Mouse (Mus musculus): ENCODE measurements around the gene Kantr. TPM values are rescaled to one million over a fixed set of nuclear protein-coding genes. Genes with fewer than 3 reads are reported as not detected.
"Not testable (repeated sequence)": the region's sequence is repeated elsewhere in the genome, so short reads cannot be mapped to it uniquely, and the experiment has no call there.

Kantr gene
- polyA plus RNA-seq, 1 experiment from 2014 or later = 25.3 TPM

DNA sequence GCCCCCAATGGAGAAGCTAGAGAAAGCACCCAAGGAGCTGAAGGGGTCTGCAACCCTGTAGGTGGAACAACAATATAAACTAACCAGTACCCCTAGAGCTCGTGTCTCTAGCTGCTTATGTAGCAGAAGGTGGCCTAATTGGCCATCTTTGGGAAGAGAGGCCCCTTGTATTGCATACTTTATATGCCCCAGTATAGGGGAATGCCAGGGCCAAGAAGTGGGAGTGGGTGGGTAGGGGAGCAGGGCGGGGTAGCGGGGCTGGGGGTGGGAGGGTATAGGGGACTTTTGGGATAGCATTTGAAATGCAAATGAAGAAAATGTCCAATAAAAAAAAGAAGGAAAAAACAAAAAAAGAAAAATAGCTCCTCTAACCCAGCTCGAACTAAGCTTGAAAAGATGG is 8.8 kb upstream of the Kantr start:
- peak; percentile 40 for ATAC-seq (ENCODE audit: low read depth)
- H3K4me3 ChIP-seq = not testable (repeated sequence)

DNA sequence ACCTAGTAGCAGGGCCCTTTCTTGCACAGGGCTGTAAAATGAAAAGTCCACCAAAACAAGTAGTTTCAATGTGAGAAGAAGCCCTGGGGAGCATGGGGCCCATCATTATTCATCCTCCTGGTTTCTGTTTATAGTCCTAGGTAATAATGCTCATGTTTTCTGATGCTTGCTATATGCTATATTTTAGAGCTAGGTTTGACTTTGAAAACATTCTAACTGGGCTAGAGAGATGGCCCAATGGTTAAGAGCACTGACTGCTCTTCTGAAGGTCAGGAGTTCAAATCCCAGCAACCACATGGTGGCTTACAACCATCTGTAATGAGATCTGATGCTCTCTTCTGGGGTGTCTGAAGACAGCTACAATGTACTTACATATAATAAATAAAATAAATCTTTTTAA is 2.1 kb upstream of the Kantr start:
- not testable (repeated sequence) for H3K4me3 ChIP-seq; H3K9ac ChIP-seq; H3K36me3 ChIP-seq; ATAC-seq (ENCODE audit: low read depth); H3K4me2 ChIP-seq; H3K9me3 ChIP-seq; H3K27ac ChIP-seq (replicated peaks)
- peaks cover 10% of the 10 kb centered on the region; the same call in 1 of the 2 replicates for H3K4me1 ChIP-seq (replicated peaks)
- peaks cover 78% of the 10 kb centered on the region for H3K27me3 ChIP-seq

More for the DNA sequence above, 8.8 kb upstream of the Kantr start:
- H3K9me3 ChIP-seq, H3K9ac ChIP-seq: not testable (repeated sequence)
- H3K4me1 ChIP-seq (replicated peaks) = peaks cover 30% of the 10 kb centered on the region
- peaks cover 20% of the 10 kb centered on the region for H3K36me3 ChIP-seq
- peaks cover 66% of the 10 kb centered on the region for H3K27me3 ChIP-seq
- H3K4me2 ChIP-seq = peak overlapping the region; percentile 50
- WGBS = 44% methylated on average over 4 of the region's 4 CpGs
- H3K27ac ChIP-seq (replicated peaks) = peak overlapping the region; percentile 93

DNA sequence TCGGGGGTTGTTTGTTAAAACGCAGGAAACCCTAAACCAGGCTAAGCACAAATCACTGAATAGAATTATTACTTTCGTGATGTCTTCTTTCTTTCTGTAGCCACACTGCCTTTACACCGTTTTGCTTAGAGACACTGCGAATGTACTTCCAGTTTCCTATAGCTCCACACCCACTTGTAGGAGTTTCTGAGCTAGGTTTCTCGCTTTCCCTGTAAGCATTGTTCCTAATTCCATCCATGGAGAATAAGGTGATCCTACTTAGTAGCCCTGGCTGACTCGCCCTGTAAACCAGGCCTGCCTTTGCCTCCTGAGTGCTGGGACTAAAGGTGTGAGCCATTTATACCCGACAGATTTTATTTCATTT is 376 bp upstream of the Kantr start:
- WGBS = 19% methylated on average over 8 of the region's 8 CpGs
- no peaks in the 10 kb centered on the region for H3K9me3 ChIP-seq
- peaks cover 10% of the 10 kb centered on the region; the same call in 1 of the 2 replicates for H3K4me1 ChIP-seq (replicated peaks)
- H3K4me3 ChIP-seq = peak overlapping the region; percentile 54
- peak overlapping the region; percentile 56 for H3K4me2 ChIP-seq
- H3K36me3 ChIP-seq = no peaks in the 10 kb centered on the region
- H3K27ac ChIP-seq (replicated peaks) = 0 out of 2 replicates have a peak overlapping the region, but pooled peaks have one; percentile 33
- ATAC-seq (ENCODE audit: low read depth) = peak; percentile 16; the same call in 1 of the 2 replicates
- no peak overlapping the region for H3K9ac ChIP-seq
- H3K27me3 ChIP-seq = peaks cover 79% of the 10 kb centered on the region

DNA sequence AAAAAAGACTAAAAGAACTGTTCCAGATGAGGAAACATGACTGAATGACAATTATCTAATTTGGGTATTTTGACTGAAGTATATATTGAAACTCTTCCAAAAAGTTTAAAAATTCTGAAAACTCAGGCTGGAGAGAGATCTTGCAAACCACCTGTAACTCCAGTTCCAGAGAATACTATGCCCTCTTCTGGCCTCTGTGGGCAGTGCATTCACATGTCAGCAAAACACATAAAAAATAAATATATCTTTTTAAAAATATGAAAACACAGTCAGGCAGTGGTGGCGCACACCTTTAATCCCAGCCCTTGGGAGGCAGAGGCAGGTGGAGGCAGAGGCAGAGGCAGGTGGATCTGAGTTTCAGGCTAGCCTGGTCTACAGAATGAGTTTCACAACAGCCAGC is 3.7 kb downstream of the Kantr start:
- H3K9me3 ChIP-seq = no peaks in the 10 kb centered on the region
- no peak for ATAC-seq (ENCODE audit: low read depth)
- H3K4me2 ChIP-seq = no peak overlapping the region
- no peak overlapping the region for H3K9ac ChIP-seq
- no peak overlapping the region for H3K27ac ChIP-seq (replicated peaks)
- no peak overlapping the region for H3K4me3 ChIP-seq
- H3K36me3 ChIP-seq = no peaks in the 10 kb centered on the region
- 100% methylated on average over 1 of the region's 1 CpGs for WGBS
- peaks cover 85% of the 10 kb centered on the region for H3K27me3 ChIP-seq
- H3K4me1 ChIP-seq (replicated peaks) = peaks cover 10% of the 10 kb centered on the region; the same call in 1 of the 2 replicates

DNA sequence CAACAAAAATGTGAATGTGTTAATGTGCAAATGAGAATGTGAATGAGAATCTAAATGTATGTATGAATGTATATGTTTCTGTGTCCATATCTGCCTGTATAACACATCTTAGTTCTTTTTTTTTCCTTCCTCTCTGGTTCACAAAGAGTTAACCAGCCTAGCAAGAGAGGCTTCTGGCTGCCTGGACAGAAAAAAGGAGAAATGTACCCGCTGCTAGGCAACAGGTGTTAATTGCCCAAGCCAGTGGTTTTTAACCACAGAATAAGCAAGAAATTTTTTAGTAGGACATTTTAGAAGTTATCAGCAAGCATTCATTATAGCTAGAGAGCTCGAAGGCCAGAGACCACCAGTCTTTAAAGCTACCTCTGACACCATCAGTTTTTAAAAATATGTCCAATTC is 4.5 kb downstream of the Kantr start:
- Histone ChIP-seq H3K27me3 (peaks cover 84% of the 10 kb centered on the region), H3K36me3 (no peaks in the 10 kb centered on the region), H3K4me2 (no peak overlapping the region), H3K9ac (no peak overlapping the region), H3K4me3 (no peak overlapping the region), H3K27ac (replicated peaks) (no peak overlapping the region), H3K4me1 (replicated peaks) (peaks cover 10% of the 10 kb centered on the region; the same call in 1 of the 2 replicates), H3K9me3 (no peaks in the 10 kb centered on the region)
- 50% methylated on average over 2 of the region's 2 CpGs for WGBS
- ATAC-seq (ENCODE audit: low read depth) = no peak

DNA sequence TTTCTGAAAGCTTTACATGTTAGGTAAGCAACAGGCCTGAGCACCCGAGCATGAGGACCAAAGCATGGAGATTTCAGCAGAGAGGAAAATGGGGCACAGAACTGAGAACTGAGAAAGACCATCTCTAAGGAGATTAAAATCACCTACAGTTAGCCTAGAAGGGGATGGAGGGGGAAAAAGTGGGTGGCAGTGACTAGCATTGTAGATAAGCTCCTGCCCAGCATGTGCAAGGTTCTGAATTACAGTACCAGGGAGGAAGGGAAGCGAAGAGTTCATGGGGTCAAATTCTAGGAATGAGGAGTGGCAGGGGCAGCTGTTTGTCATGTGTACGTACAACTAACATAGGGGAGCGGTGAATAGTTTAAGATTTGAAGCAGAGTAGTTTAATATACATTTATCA is 6.8 kb downstream of the Kantr start:
- no peak overlapping the region for H3K4me2 ChIP-seq
- no peaks in the 10 kb centered on the region for H3K9me3 ChIP-seq
- H3K36me3 ChIP-seq = no peaks in the 10 kb centered on the region
- ATAC-seq (ENCODE audit: low read depth) = no peak
- no peak overlapping the region for H3K9ac ChIP-seq
- H3K4me1 ChIP-seq (replicated peaks) = no peaks in the 10 kb centered on the region
- H3K27me3 ChIP-seq = peaks cover 72% of the 10 kb centered on the region
- 89% methylated on average over 4 of the region's 4 CpGs for WGBS
- no peak overlapping the region for H3K27ac ChIP-seq (replicated peaks)
- no peak overlapping the region for H3K4me3 ChIP-seq

DNA sequence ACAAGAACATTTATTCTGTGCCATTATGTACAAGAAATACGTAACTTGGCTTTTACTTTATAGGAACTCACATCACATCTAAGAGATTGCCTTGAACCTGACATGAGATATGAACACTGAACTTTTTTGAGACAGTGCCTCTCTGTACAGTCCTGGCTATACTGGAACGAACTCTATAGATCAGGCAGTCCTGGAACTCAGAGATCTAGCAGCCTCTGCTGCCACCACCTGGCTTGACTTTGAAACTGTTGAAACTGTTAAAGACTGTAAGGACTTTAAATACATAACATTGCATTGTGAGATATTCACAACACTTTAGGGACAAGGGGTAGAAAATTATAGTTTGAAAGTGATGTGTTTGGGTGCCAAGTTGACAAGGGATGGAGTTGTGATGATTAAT is 19.4 kb downstream of the Kantr start:
- Histone ChIP-seq H3K36me3 (no peaks in the 10 kb centered on the region), H3K4me3 (no peak overlapping the region), H3K9ac (no peak overlapping the region), H3K27ac (replicated peaks) (no peak overlapping the region), H3K4me1 (replicated peaks) (no peaks in the 10 kb centered on the region), H3K4me2 (no peak overlapping the region), H3K27me3 (peaks cover 35% of the 10 kb centered on the region), H3K9me3 (no peaks in the 10 kb centered on the region)
- ATAC-seq (ENCODE audit: low read depth) = no peak
- 65% methylated on average over 2 of the region's 2 CpGs for WGBS

DNA sequence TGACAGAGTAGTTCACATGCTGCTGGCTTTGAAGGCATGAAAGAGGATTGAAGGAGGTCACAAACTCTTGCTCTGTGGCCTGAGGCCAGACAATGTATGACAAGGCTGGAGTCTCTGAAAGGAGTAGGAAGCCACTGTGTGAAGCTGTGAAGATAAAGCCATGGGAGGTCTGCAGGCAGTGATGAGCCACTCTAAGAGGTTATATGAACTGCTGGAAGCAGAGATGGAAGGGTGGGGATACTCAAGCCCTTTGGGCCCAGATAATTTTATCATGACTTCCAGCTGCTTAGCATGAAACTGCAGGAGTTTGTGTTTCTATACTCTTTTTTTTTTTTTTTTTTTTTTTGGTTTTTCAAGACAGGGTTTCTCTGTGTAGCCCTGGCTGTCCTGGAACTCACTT is 19.9 kb downstream of the Kantr start:
- no peak for ATAC-seq (ENCODE audit: low read depth)
- H3K27me3 ChIP-seq = peaks cover 39% of the 10 kb centered on the region
- no peak overlapping the region for H3K4me2 ChIP-seq
- no peak overlapping the region for H3K4me3 ChIP-seq
- H3K9ac ChIP-seq = no peak overlapping the region
- no peaks in the 10 kb centered on the region for H3K4me1 ChIP-seq (replicated peaks)
- H3K9me3 ChIP-seq = no peaks in the 10 kb centered on the region
- H3K36me3 ChIP-seq = no peaks in the 10 kb centered on the region
- no peak overlapping the region for H3K27ac ChIP-seq (replicated peaks)

DNA sequence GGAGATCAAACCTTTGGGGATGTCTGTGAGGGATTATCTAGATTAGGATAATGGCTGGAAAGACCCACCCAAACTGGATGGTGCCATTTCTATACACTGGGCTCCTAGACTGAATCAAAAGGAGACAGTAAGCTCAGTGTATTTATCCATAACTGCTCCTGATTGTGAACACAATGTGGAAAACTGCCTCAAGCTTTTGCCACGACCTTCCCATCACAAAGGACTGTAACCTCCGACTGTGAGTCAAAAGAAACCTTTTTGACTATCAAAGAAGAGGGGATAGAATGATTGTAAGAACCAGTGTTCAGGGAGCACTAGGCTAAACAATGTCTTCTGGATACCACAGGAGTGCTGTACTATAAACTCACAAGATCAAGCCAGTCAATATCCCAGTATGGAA is 21.1 kb downstream of the Kantr start:
- ATAC-seq (ENCODE audit: low read depth) = no peak
- H3K36me3 ChIP-seq = no peaks in the 10 kb centered on the region
- H3K27me3 ChIP-seq = peaks cover 49% of the 10 kb centered on the region
- no peak overlapping the region for H3K27ac ChIP-seq (replicated peaks)
- H3K4me3 ChIP-seq = no peak overlapping the region
- no peak overlapping the region for H3K9ac ChIP-seq
- H3K4me1 ChIP-seq (replicated peaks) = no peaks in the 10 kb centered on the region
- no peak overlapping the region for H3K4me2 ChIP-seq
- H3K9me3 ChIP-seq = no peaks in the 10 kb centered on the region
- 66% methylated on average over 2 of the region's 2 CpGs for WGBS

DNA sequence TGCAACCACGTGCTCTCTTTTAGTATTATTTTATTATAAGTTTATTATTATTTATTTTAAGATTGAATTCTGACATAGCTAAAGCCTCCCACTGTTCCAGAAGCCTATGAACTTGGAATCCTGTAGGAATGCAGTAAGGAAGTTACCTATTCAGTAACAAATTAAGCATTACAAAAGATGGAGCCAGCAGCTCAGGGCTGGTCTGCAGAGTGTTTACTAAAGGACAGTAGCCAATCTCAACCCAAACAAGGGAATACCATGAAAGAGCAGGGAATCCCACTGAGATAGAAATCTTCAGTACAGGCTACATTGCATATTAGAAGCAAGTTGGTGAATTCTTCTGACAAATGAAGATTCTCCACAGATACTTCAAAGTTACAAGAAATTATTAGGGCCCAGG is 40.3 kb downstream of the Kantr start:
- ATAC-seq (ENCODE audit: low read depth); H3K36me3 ChIP-seq; H3K4me3 ChIP-seq; H3K4me2 ChIP-seq; H3K27me3 ChIP-seq; H3K4me1 ChIP-seq (replicated peaks); H3K27ac ChIP-seq (replicated peaks); H3K9me3 ChIP-seq; H3K9ac ChIP-seq: not testable (repeated sequence)
- 71% methylated on average over 1 of the region's 1 CpGs for WGBS

DNA sequence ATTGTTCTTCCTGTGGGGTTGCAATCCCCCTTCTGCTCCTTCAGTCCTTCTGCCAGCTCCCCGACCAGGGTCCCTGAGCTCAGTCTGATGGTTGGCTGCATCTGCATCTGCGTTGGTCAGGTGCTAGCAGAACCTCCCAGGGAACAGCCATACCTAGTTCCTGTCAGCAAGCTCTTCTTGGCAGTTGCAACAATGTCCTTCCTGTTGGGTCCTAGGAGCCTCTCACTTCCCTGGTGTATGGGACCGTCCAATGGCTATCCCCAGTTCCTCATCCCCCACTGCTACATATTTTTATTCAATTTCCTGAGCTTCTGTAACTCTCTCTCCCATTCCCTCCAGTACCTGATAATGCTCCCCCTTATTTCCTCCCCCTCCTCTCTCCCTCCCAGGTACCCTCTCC is 42.5 kb downstream of the Kantr start:
- H3K4me2 ChIP-seq = no peak overlapping the region
- H3K4me3 ChIP-seq = no peak overlapping the region
- no peak overlapping the region for H3K27ac ChIP-seq (replicated peaks)
- no peak overlapping the region for H3K9ac ChIP-seq
- ATAC-seq (ENCODE audit: low read depth) = no peak
- H3K36me3 ChIP-seq = no peaks in the 10 kb centered on the region
- peaks cover 3% of the 10 kb centered on the region; the same call in 1 of the 2 replicates for H3K27me3 ChIP-seq
- WGBS = 85% methylated on average over 3 of the region's 3 CpGs
- H3K4me1 ChIP-seq (replicated peaks) = no peaks in the 10 kb centered on the region
- H3K9me3 ChIP-seq = no peaks in the 10 kb centered on the region

DNA sequence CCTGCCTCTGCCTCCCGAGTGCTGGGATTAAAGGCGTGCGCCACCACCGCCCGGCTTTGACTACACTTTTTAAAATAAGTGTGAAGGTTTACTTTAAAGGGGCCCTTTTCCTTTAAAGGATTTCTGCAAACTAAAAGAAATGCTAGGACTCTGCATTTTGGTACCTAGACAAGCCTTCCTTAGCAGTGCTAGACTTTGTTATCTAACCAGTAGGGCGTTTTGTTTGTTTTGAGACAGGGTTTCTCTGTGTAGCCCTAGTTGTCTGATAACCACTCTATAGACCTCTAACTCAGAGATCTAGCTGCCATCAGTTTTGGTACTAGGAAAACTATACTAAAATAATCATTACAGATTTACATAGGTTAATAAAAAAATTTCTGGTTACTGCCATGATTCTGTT is 47.9 kb downstream of the Kantr start:
- Histone ChIP-seq H3K9me3 (no peaks in the 10 kb centered on the region), H3K27me3 (no peaks in the 10 kb centered on the region), H3K36me3 (peaks cover 18% of the 10 kb centered on the region), H3K4me3 (no peak overlapping the region), H3K4me1 (replicated peaks) (no peaks in the 10 kb centered on the region), H3K4me2 (no peak overlapping the region), H3K9ac (no peak overlapping the region), H3K27ac (replicated peaks) (no peak overlapping the region)
- WGBS = 93% methylated on average over 6 of the region's 6 CpGs
- no peak for ATAC-seq (ENCODE audit: low read depth)

DNA sequence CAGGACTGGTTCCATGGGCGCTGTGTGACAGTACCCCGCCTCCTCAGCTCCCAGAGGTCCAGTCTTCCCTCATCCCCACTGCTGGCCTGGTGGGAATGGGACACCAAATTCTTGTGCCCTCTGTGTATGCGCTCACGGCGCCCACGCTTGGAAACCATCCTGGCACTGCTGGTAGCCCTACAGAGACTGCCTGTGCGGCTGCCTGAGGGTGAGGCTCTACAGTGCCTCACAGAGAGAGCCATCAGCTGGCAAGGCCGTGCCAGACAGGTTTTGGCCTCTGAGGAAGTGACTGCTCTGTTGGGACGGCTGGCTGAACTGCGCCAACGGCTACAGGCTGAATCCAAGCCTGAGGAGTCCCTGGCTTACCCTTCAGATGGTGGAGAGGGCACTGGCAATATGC is 56.1 kb downstream of the Kantr start:
- WGBS = 96% methylated on average over 11 of the region's 11 CpGs
- no peaks in the 10 kb centered on the region for H3K4me1 ChIP-seq (replicated peaks)
- no peak overlapping the region for H3K4me3 ChIP-seq
- H3K9ac ChIP-seq = no peak overlapping the region
- peaks cover 95% of the 10 kb centered on the region for H3K36me3 ChIP-seq
- no peaks in the 10 kb centered on the region for H3K27me3 ChIP-seq
- ATAC-seq (ENCODE audit: low read depth) = no peak
- H3K27ac ChIP-seq (replicated peaks) = no peak overlapping the region
- no peak overlapping the region for H3K4me2 ChIP-seq
- H3K9me3 ChIP-seq = no peaks in the 10 kb centered on the region

All from neural tube, embryonic 13.5 days (tissue).